ENCODE assay signal across 17 mouse cellular contexts in genomic region chr3:138820296-138820695, GRCm38 (mm10).
DNase-seq lines count a peak whose midpoint lies in the region; ATAC-seq lines count a peak whose summit lies in the region.
"Had no signal": no experiment of that assay in that cellular context is flagged by ENCODE, and none has a peak within 500 bp of the region (broad histone marks: within the 10 kb centered on the region; RNA-seq: fewer than 3 reads in every experiment).

No protein-coding gene starts in this region.

- ATAC-seq in hindbrain, embryonic 12.5 days (ENCODE audit: low FRiP score) = no peak

- intact Hi-C loops in left cerebral cortex, postnatal 4 days (cut with DNase I) = no loop called here
- intact Hi-C loops in left cerebral cortex, postnatal 36 days (cut with DNase I) = no loop called here

- H3K4me2 ChIP-seq in hindbrain, embryonic 12.5 days (replicated peaks) = no peak overlapping the region
- H3K4me2 ChIP-seq: embryonic facial prominence, embryonic 13.5 days; hindbrain, embryonic 15.5 days; midbrain, embryonic 11.5 days had no signal

- H3K27ac ChIP-seq in hindbrain, embryonic 10.5 days = peak overlapping the region; percentile 77
- no peak overlapping the region for H3K27ac ChIP-seq in hindbrain, embryonic 12.5 days
- H3K27ac ChIP-seq: embryonic facial prominence, embryonic 13.5 days; hindbrain, embryonic 15.5 days; macrophage had no signal

- H3K9me3 ChIP-seq in hindbrain, embryonic 10.5 days = no peaks in the 10 kb centered on the region
- H3K9me3 ChIP-seq in hindbrain, embryonic 12.5 days (replicated peaks) = no peaks in the 10 kb centered on the region
- H3K9me3 ChIP-seq: embryonic facial prominence, embryonic 13.5 days; hindbrain, embryonic 15.5 days had no signal

- peaks cover 79% of the 10 kb centered on the region for H3K4me1 ChIP-seq in hindbrain, embryonic 10.5 days (replicated peaks)
- H3K4me1 ChIP-seq in hindbrain, embryonic 12.5 days = peaks cover 65% of the 10 kb centered on the region

- no peak overlapping the region for H3K9ac ChIP-seq in hindbrain, embryonic 12.5 days
- H3K9ac ChIP-seq: embryonic facial prominence, embryonic 13.5 days; hindbrain, embryonic 15.5 days had no signal

- H3K36me3 ChIP-seq in hindbrain, embryonic 10.5 days = no peaks in the 10 kb centered on the region
- H3K36me3 ChIP-seq in hindbrain, embryonic 12.5 days = no peaks in the 10 kb centered on the region
- H3K36me3 ChIP-seq: embryonic facial prominence, embryonic 13.5 days; hindbrain, embryonic 15.5 days had no signal

- H3K4me3 ChIP-seq in hindbrain, embryonic 10.5 days = no peak overlapping the region
- H3K4me3 ChIP-seq in hindbrain, embryonic 12.5 days = no peak overlapping the region
- H3K4me3 ChIP-seq: embryonic facial prominence, embryonic 13.5 days; hindbrain, embryonic 15.5 days had no signal

- DNase-seq in hindbrain, embryonic 10.5 days (ENCODE audit: low spot score) = no peak
- DNase-seq in left cerebral cortex, postnatal 4 days = peak; percentile 60
- DNase-seq in left cerebral cortex, postnatal 36 days (ENCODE audit: low spot score in 2 of 2) = no peak
- DNase-seq in cerebellum, postnatal 14 days = peak; percentile 81 to 86
- no peak for DNase-seq in urinary bladder, adult 18-20 months (ENCODE audit: low spot score in 2 of 2)
- DNase-seq in B cell, adult 2 months = no peak
- DNase-seq in thymus, postnatal 14 days = no peak
- DNase-seq: adrenal gland, adult 8-10 months; gastrocnemius, postnatal 25 days; layer of hippocampus, postnatal 36 days; lung, adult 18-20 months; thymus, postnatal 36 days had no signal

- no peaks in the 10 kb centered on the region for H3K27me3 ChIP-seq in hindbrain, embryonic 10.5 days (ENCODE audit: insufficient read depth, poor library complexity, severe bottlenecking)
- no peaks in the 10 kb centered on the region for H3K27me3 ChIP-seq in hindbrain, embryonic 12.5 days
- H3K27me3 ChIP-seq: embryonic facial prominence, embryonic 13.5 days; hindbrain, embryonic 15.5 days had no signal

- 75% methylated on average over 5 of the region's 5 CpGs for WGBS in hindbrain, embryonic 10.5 days
- WGBS in hindbrain, embryonic 12.5 days = 57% methylated on average over 5 of the region's 5 CpGs

Comparison
In these comparisons a context has a peak if more than half of its experiments do, and no peak if none do; other contexts are left out.
1. DNase-seq: peak in left cerebral cortex, postnatal 4 days (single experiment) and cerebellum, postnatal 14 days (2 of 2); none in hindbrain, embryonic 10.5 days (single experiment), left cerebral cortex, postnatal 36 days (0 of 2), urinary bladder, adult 18-20 months (0 of 2), B cell, adult 2 months (0 of 2) and thymus, postnatal 14 days (single experiment).